Mouse (Mus musculus) E14TG2a.4 (cell line): Measurements from ENCODE around the gene Hacd2.

Source experiments
- CTCF ChIP-seq: conservative IDR thresholded peaks from 2 replicates; pipeline ENCODE4 v1.5.1; 2014; ENCODE audit warnings: low read length
- NANOG ChIP-seq: IDR thresholded peaks from 2 replicates; pipeline ENCODE4 v1.6.1; 2014; ENCODE audit warnings: borderline replicate concordance, low read length, mixed read lengths
- POU5F1 ChIP-seq: IDR thresholded peaks from 2 replicates; pipeline ENCODE4 v1.6.1; 2014; ENCODE audit warnings: low read length, borderline replicate concordance

GRCm38 (mm10) chr16:34999016-34999415 is 23.2 kb upstream of the Hacd2 start:
- no peak for TF ChIP-seq CTCF
- TF ChIP-seq POU5F1 = no peak
- TF ChIP-seq NANOG = no peak
